Mouse (Mus musculus) cerebellum, adult 8-10 months (tissue): Measurements from ENCODE around the gene Zscan4d.
"Not testable (repeated sequence)": the region's sequence is repeated elsewhere in the genome, so short reads cannot be mapped to it uniquely, and the experiment has no call there.

Experiments
- DNase-seq: peaks from one replicate; pipeline ENCODE4 v3.0.0; 2022

Zscan4d gene

DNA sequence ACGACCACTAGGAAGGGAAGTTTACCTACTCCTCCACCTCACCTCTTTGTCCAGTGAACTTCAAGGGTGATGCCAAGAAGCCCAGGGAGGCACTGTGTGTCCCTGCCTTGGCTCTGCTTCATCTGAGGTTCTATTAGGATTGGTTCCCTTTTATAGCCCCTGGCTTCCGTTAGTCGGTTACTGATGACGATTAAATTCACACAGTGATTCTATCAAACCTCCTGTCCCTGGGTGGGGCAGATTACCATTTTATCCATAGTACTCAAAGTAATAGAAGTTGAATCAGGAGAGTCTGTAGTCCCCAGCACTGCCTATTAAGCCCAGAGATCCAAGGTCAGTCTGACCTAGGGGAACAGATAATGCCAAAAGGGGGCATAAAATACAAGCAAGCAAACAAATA is at the start of gene Zscan4d:
Zscan4d (minus strand) TSS at position 101 of the 400 bp plus-strand sequence.
- DNase-seq: not testable (repeated sequence)

DNA sequence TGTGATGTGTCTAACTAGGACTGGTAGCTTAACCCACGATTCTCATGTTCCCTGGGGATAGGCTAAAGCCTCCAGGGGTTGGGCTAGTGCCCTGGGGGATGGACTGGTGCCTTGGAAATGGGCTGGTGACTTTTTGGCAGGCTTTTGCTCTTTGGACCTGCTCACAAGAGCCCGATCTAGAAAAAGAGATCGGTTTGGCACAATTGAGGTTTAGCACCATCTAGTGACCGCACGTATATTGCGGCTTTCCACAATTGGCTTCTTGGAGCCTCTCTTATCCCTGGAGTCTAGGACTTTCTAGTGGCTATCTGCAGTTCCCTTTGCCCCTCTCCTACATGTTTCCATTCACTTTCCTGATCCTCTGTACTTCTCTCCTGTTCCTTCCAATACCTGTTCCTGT is 7.9 kb downstream of the Zscan4d start:
- DNase-seq: not testable (repeated sequence)
